Mouse (Mus musculus) MEL (cell line): Measurements from ENCODE around the gene Tap2. TPM values are rescaled to one million over a fixed set of nuclear protein-coding genes. Genes with fewer than 3 reads are reported as not detected.
A peak's percentile ranks its signal among the peaks of the same experiment; 100 is the strongest.

Experiments
- DNase-seq: peaks from one replicate; pipeline ENCODE4 v3.0.0; 2011; ENCODE audit warnings: low read depth, low spot score
- H3K27ac ChIP-seq: 2 replicates; pipeline ENCODE4 v1.5.1; 2012; ENCODE audit warnings: low read depth, mild to moderate bottlenecking, control low read depth, low read length, moderate library complexity; ENCODE audit not compliant: control insufficient read depth
- H3K27me3 ChIP-seq, 2 experiments: fragments of 150-350 bp in 1 of 2; sonication (generic) in 1 of 2; 2 replicates each; pipeline ENCODE4 v1.6.1; 2012; ENCODE audit warnings: low read length in 2 of 2, mild to moderate bottlenecking in 2 of 2, improper control_type of control experiment in 1 of 2, moderate library complexity in 1 of 2; ENCODE audit not compliant: insufficient read depth in 2 of 2, control insufficient read depth in 1 of 2
- H3K36me3 ChIP-seq, 2 experiments: 2 replicates each; pipeline ENCODE4 v1.6.1; 2012 to 2014; ENCODE audit warnings: low read length in 2 of 2, improper control_type of control experiment in 1 of 2, inconsistent platforms in 1 of 2, mild to moderate bottlenecking in 1 of 2; ENCODE audit not compliant: insufficient read depth in 2 of 2, control insufficient read depth in 1 of 2
- H3K4me1 ChIP-seq, 2 experiments: fragments of 150-350 bp in 1 of 2; sonication (generic) in 1 of 2; 2 replicates each; pipeline ENCODE4 v1.6.1; 2012; ENCODE audit warnings: low read length in 2 of 2, improper control_type of control experiment in 1 of 2, mild to moderate bottlenecking in 1 of 2; ENCODE audit not compliant: insufficient read depth in 2 of 2, control insufficient read depth in 1 of 2
- H3K4me3 ChIP-seq, 2 experiments: fragments of 150-350 bp in 1 of 2; sonication (generic) in 1 of 2; 2 replicates each; pipeline ENCODE4 v1.5.1; 2012; ENCODE audit warnings: low read depth in 2 of 2, low read length in 2 of 2, mild to moderate bottlenecking in 2 of 2, moderate library complexity in 2 of 2, control low read depth in 1 of 2, improper control_type of control experiment in 1 of 2; ENCODE audit not compliant: control insufficient read depth in 1 of 2, insufficient read depth in 1 of 2
- H3K79me2 ChIP-seq: 2 replicates; pipeline ENCODE4 v1.6.1; 2012; ENCODE audit warnings: mild to moderate bottlenecking, low read length, moderate library complexity; ENCODE audit not compliant: control insufficient read depth, poor library complexity, insufficient read depth
- H3K9ac ChIP-seq: 2 replicates; pipeline ENCODE4 v1.6.1; 2012; ENCODE audit warnings: low read depth, mild to moderate bottlenecking, control low read depth, low read length, moderate library complexity; ENCODE audit not compliant: control insufficient read depth, poor library complexity, severe bottlenecking
- H3K9me3 ChIP-seq: fragments of 150-350 bp; sonication (generic); replicated peaks from 2 replicates; pipeline ENCODE4 v1.6.1; 2012; ENCODE audit warnings: mild to moderate bottlenecking, low read length, improper control_type of control experiment, moderate library complexity; ENCODE audit not compliant: insufficient read depth
- CHD1 ChIP-seq: IDR thresholded peaks from 2 replicates; pipeline ENCODE4 v1.6.1; 2012; ENCODE audit warnings: low read depth, mild to moderate bottlenecking, inconsistent platforms, low read length, improper control_type of control experiment
- CHD2 ChIP-seq: IDR thresholded peaks from 2 replicates; pipeline ENCODE4 v1.6.1; 2011; ENCODE audit warnings: low read length, improper control_type of control experiment
- CTCF ChIP-seq, 3 experiments: IDR thresholded peaks in 2 of 3; conservative IDR thresholded peaks in 1 of 3; 2 replicates each; pipeline ENCODE4 v1.5.1; 2011 to 2012; ENCODE audit warnings: low read length in 3 of 3, low read depth in 2 of 3, mild to moderate bottlenecking in 2 of 3, improper control_type of control experiment in 1 of 3, inconsistent platforms in 1 of 3, mixed read lengths in 1 of 3, moderate library complexity in 1 of 3; ENCODE audit not compliant: control insufficient read depth in 1 of 3, insufficient read depth in 1 of 3, poor library complexity in 1 of 3, severe bottlenecking in 1 of 3
- E2F4 ChIP-seq: IDR thresholded peaks from 2 replicates; pipeline ENCODE4 v1.6.1; 2011; ENCODE audit warnings: low read depth, low read length, improper control_type of control experiment, borderline replicate concordance
- ELF1 ChIP-seq: IDR thresholded peaks from 2 replicates; pipeline ENCODE4 v1.6.1; 2014; ENCODE audit warnings: low read depth, mild to moderate bottlenecking, inconsistent platforms, low read length, improper control_type of control experiment, moderate library complexity
- EP300 ChIP-seq, 2 experiments: IDR thresholded peaks; 2 replicates each; pipeline ENCODE4 v1.6.1; 2011; ENCODE audit warnings: improper control_type of control experiment in 2 of 2, low read length in 2 of 2, low read depth in 1 of 2, mild to moderate bottlenecking in 1 of 2
- ETS1 ChIP-seq: IDR thresholded peaks from 2 replicates; pipeline ENCODE4 v1.6.1; 2012; ENCODE audit warnings: low read depth, mild to moderate bottlenecking, inconsistent platforms, low read length, improper control_type of control experiment, moderate library complexity
- GABPA ChIP-seq: IDR thresholded peaks from 2 replicates; pipeline ENCODE4 v1.6.1; 2012; ENCODE audit warnings: low read depth, mild to moderate bottlenecking, inconsistent platforms, low read length, improper control_type of control experiment, moderate library complexity
- NELFE ChIP-seq: IDR thresholded peaks from 2 replicates; pipeline ENCODE4 v1.6.1; 2011; ENCODE audit warnings: low read depth, low read length, improper control_type of control experiment
- NRF1 ChIP-seq: IDR thresholded peaks from 2 replicates; pipeline ENCODE4 v1.6.1; 2014; ENCODE audit warnings: low read depth, mild to moderate bottlenecking, inconsistent platforms, low read length, improper control_type of control experiment, moderate library complexity; ENCODE audit not compliant: poor library complexity, insufficient read depth, severe bottlenecking
- POLR2AphosphoS2 ChIP-seq: IDR thresholded peaks from 2 replicates; pipeline ENCODE4 v1.6.1; 2011; ENCODE audit warnings: low read length, improper control_type of control experiment
- RAD21 ChIP-seq: IDR thresholded peaks from 2 replicates; pipeline ENCODE4 v1.6.1; 2011; ENCODE audit warnings: mild to moderate bottlenecking, low read depth, low read length, improper control_type of control experiment
- RCOR1 ChIP-seq: IDR thresholded peaks from 2 replicates; pipeline ENCODE4 v1.6.1; 2012; ENCODE audit warnings: low read depth, mild to moderate bottlenecking, inconsistent platforms, low read length, improper control_type of control experiment
- SMC3 ChIP-seq: IDR thresholded peaks from 2 replicates; pipeline ENCODE4 v1.6.1; 2011; ENCODE audit warnings: low read depth, low read length, improper control_type of control experiment
- TAL1 ChIP-seq: IDR thresholded peaks from 2 replicates; pipeline ENCODE4 v1.6.1; 2012; ENCODE audit warnings: mild to moderate bottlenecking, inconsistent platforms, low read length, moderate library complexity, mixed read lengths
- TBP ChIP-seq: IDR thresholded peaks from 2 replicates; pipeline ENCODE4 v1.8.0; 2011; ENCODE audit warnings: low read depth, low read length, improper control_type of control experiment
- UBTF ChIP-seq: IDR thresholded peaks from 2 replicates; pipeline ENCODE4 v1.6.1; 2012; ENCODE audit warnings: low read depth, mild to moderate bottlenecking, inconsistent platforms, low read length, improper control_type of control experiment, moderate library complexity, borderline replicate concordance; ENCODE audit not compliant: insufficient read depth
- USF2 ChIP-seq, 2 experiments: IDR thresholded peaks; 2 replicates each; pipeline ENCODE4 v1.6.1; 2011 to 2012; ENCODE audit warnings: improper control_type of control experiment in 2 of 2, low read length in 2 of 2, borderline replicate concordance in 1 of 2, inconsistent platforms in 1 of 2, low read depth in 1 of 2, mild to moderate bottlenecking in 1 of 2; ENCODE audit not compliant: insufficient read depth in 1 of 2
- ZC3H11A ChIP-seq: IDR thresholded peaks from 2 replicates; pipeline ENCODE4 v1.6.1; 2012; ENCODE audit warnings: low read depth, mild to moderate bottlenecking, inconsistent platforms, low read length, improper control_type of control experiment
- ZKSCAN1 ChIP-seq: IDR thresholded peaks from 2 replicates; pipeline ENCODE4 v1.6.1; 2012; ENCODE audit warnings: low read depth, mild to moderate bottlenecking, inconsistent platforms, low read length, improper control_type of control experiment, moderate library complexity
- ZMIZ1 ChIP-seq: IDR thresholded peaks from 2 replicates; pipeline ENCODE4 v1.6.1; 2012; ENCODE audit warnings: low read depth, mild to moderate bottlenecking, inconsistent platforms, low read length, improper control_type of control experiment, moderate library complexity
- polyA plus RNA-seq, 2 experiments: library from polyadenylated mRNA; stranded (reverse) in 1 of 2; unstranded in 1 of 2; fragments of >175 nt in 1 of 2; fragments of >200 nt in 1 of 2; gene quantifications; 2 replicates each; pipeline versions ENCODE4 v1.2.1 to v1.2.4; 2012; ENCODE audit warnings: low replicate concordance in 2 of 2, low read depth in 1 of 2; ENCODE audit not compliant: insufficient read length in 2 of 2, insufficient read depth in 1 of 2, missing spikeins in 1 of 2
- total RNA-seq: library from RNA; depleted of rRNA; stranded (reverse); fragments of 300-350 nt; gene quantifications from 2 replicates; pipeline ENCODE4 v1.2.3, GENCODE M21; 2012

Tap2 gene
- total and polyA plus RNA-seq, 3 experiments = 48.5 to 63.0 TPM; not detected in 1

GRCm38 (mm10) chr17:34170877-34171498 lies 32.3 kb upstream of the Tap2 start (continued):
- peak; percentile 71 for TF ChIP-seq TBP
- no peak for TF ChIP-seq ZKSCAN1
- TF ChIP-seq ZC3H11A = peak; percentile 94
- TF ChIP-seq ETS1 = peak; percentile 33; the same call in 1 of the 2 replicates
- TF ChIP-seq TAL1 = no peak
- peak; percentile 30 for TF ChIP-seq NELFE
- TF ChIP-seq NRF1 = 0 out of 2 replicates have a peak, but pooled peaks have one; percentile 25
- TF ChIP-seq GABPA = no peak
- no peak for TF ChIP-seq EP300 (IDR thresholded peaks at IDR 0.05; ENCODE audit: low read depth in 1 of 2, low read length in 2 of 2)
- TF ChIP-seq RCOR1 = peak; percentile 54; the same call in 1 of the 2 replicates
- TF ChIP-seq POLR2AphosphoS2 = peak; percentile 40; the same call in 1 of the 2 replicates
- peak; percentile 98 for TF ChIP-seq RAD21
- TF ChIP-seq, all 39 proteins: peak for 23

GRCm38 (mm10) chr17:34172528-34172927 lies 30.8 kb upstream of the Tap2 start:
- H3K36me3 ChIP-seq = peaks cover 0 to 3% of the 10 kb centered on the region in 2 experiments; a peak in 2 of 4 replicates

GRCm38 (mm10) chr17:34174075-34174474 lies 29.3 kb upstream of the Tap2 start:
- no peaks in the 10 kb centered on the region for H3K9me3 ChIP-seq
- 0 out of 4 replicates have a peak, but pooled peaks cover 0 to 3% of the 10 kb centered on the region in 2 experiments for H3K4me1 ChIP-seq
- no peak overlapping the region for H3K9ac ChIP-seq
- no peak for DNase-seq
- TF ChIP-seq POLR2AphosphoS2 (no peak), CHD2 (no peak), CHD1 (no peak), USF2 (IDR thresholded peaks at IDR 0.05; ENCODE audit: borderline replicate concordance in 1 of 2, insufficient read depth in 1 of 2, low read depth in 1 of 2, low read length in 2 of 2) (no peak), ZC3H11A (no peak), ZMIZ1 (no peak), ELF1 (no peak), UBTF (no peak), ETS1 (no peak), E2F4 (no peak), ZKSCAN1 (no peak)
- H3K79me2 ChIP-seq = no peaks in the 10 kb centered on the region
- H3K4me3 ChIP-seq = no peak overlapping the region
- H3K27ac ChIP-seq = no peak overlapping the region
- no peaks in the 10 kb centered on the region for H3K27me3 ChIP-seq
- peaks cover 0 to 3% of the 10 kb centered on the region in 2 experiments; a peak in 2 of 4 replicates for H3K36me3 ChIP-seq

More at GRCm38 (mm10) chr17:34172528-34172927, 30.8 kb upstream of the Tap2 start:
- peak; percentile 32 for DNase-seq
- Histone ChIP-seq H3K79me2 (no peaks in the 10 kb centered on the region), H3K4me3 (no peak overlapping the region), H3K27me3 (no peaks in the 10 kb centered on the region), H3K4me1 (0 out of 4 replicates have a peak, but pooled peaks cover 0 to 3% of the 10 kb centered on the region in 2 experiments), H3K9ac (no peak overlapping the region), H3K27ac (no peak overlapping the region), H3K9me3 (no peaks in the 10 kb centered on the region)
- TF ChIP-seq CTCF (IDR thresholded peaks at IDR 0.05 in 2 of 3, conservative IDR thresholded peaks at IDR 0.05 in 1 of 3; ENCODE audit: control insufficient read depth in 1 of 3, insufficient read depth in 1 of 3, low read depth in 2 of 3, low read length in 3 of 3, poor library complexity in 1 of 3, severe bottlenecking in 1 of 3) = peak; percentile 17 to 47 (median 19); a peak in 3 of 6 replicates
- TF ChIP-seq ZMIZ1 = no peak
- TF ChIP-seq SMC3 = peak; percentile 29; the same call in 1 of the 2 replicates
